Mouse (Mus musculus) embryonic facial prominence, embryonic 12.5 days (tissue): ENCODE data around the gene Atp6v0b. TPM values are rescaled to one million over a fixed set of nuclear protein-coding genes. Genes with fewer than 3 reads are reported as not detected.
A peak's percentile ranks its signal among the peaks of the same experiment; 100 is the strongest.

Source experiments
- ATAC-seq: fragments of 200-750 bp; cut with Nextera tagmentation; 2 replicates; pipeline ENCODE4 v1.8.0; 2017; ENCODE audit not compliant: insufficient number of reproducible peaks, insufficient read depth, low FRiP score, low TSS enrichment
- H3K27ac ChIP-seq: fragments of 300-500 bp; sonication (generic); 2 replicates; pipeline ENCODE4 v1.5.1; 2016; ENCODE audit warnings: mild to moderate bottlenecking
- H3K27me3 ChIP-seq: fragments of 300-500 bp; sonication (generic); 2 replicates; pipeline ENCODE4 v1.6.1; 2016; ENCODE audit warnings: mild to moderate bottlenecking, moderate library complexity
- H3K36me3 ChIP-seq: fragments of 300-500 bp; sonication (generic); 2 replicates; pipeline ENCODE4 v1.6.1; 2016; ENCODE audit warnings: mild to moderate bottlenecking
- H3K4me1 ChIP-seq: fragments of 300-500 bp; sonication (generic); 2 replicates; pipeline ENCODE4 v1.6.1; 2016
- H3K4me2 ChIP-seq: fragments of 300-500 bp; sonication (generic); replicated peaks from 2 replicates; pipeline ENCODE4 v1.6.1; 2016; ENCODE audit warnings: mild to moderate bottlenecking, moderate library complexity
- H3K4me3 ChIP-seq: fragments of 300-500 bp; sonication (generic); 2 replicates; pipeline ENCODE4 v1.5.1; 2016; ENCODE audit warnings: mild to moderate bottlenecking
- H3K9ac ChIP-seq: fragments of 300-500 bp; sonication (generic); 2 replicates; pipeline ENCODE4 v1.6.1; 2016; ENCODE audit warnings: mild to moderate bottlenecking, moderate library complexity
- H3K9me3 ChIP-seq: fragments of 300-500 bp; sonication (generic); 2 replicates; pipeline ENCODE4 v1.6.1; 2016; ENCODE audit warnings: mild to moderate bottlenecking, moderate library complexity
- WGBS: fragments of 180-500 bp; shearing (Covaris S2); methylation state at CpG from one replicate; pipeline ENCODE4 v1.1.7; 2016; 5-methylcytosine and 5-hydroxymethylcytosine counted together
- polyA plus RNA-seq: library from polyadenylated mRNA; unstranded; fragments of >200 nt; fragmentation: Nextera tagmentation; extraction: Ambion mirVana; gene quantifications from 2 replicates; pipeline ENCODE4 v1.2.1, GENCODE M21; 2016

Atp6v0b gene
- polyA plus RNA-seq, 1 experiment from 2014 or later: 181 TPM

- no peaks in the 10 kb centered on the region for H3K9me3 ChIP-seq
- peak; percentile 50 for ATAC-seq
- WGBS: under 1% methylated on average over 34 of the region's 36 CpGs
- H3K27me3 ChIP-seq: no peaks in the 10 kb centered on the region
- H3K27ac ChIP-seq: peak overlapping the region; percentile 91
- peak overlapping the region; percentile 70 for H3K4me3 ChIP-seq
- H3K4me1 ChIP-seq: peaks cover 10% of the 10 kb centered on the region
- peak overlapping the region; percentile 76 for H3K9ac ChIP-seq
- no peaks in the 10 kb centered on the region for H3K36me3 ChIP-seq
- H3K4me2 ChIP-seq: peak overlapping the region; percentile 76
These were observed 52.1 kb downstream of the Atp6v0b start for GRCm38 (mm10) chr4:117834845-117835530.

- ATAC-seq: no peak
These were observed 52.7 kb downstream of the Atp6v0b start, which contains the start of gene Slc6a9 for GRCm38 (mm10) chr4:117834457-117834844. Gene Slc6a9 (plus strand): TSS chr4:117834506.

More at GRCm38 (mm10) chr4:117834457-117834844, 52.7 kb downstream of the Atp6v0b start, which contains the start of gene Slc6a9:
- Histone ChIP-seq H3K9ac (peak within 1 kb of the TSS; percentile 76), H3K27ac (peak within 1 kb of the TSS; percentile 91), H3K4me2 (peak within 1 kb of the TSS; percentile 76), H3K36me3 (no peaks in the 10 kb centered on the region), H3K27me3 (no peaks in the 10 kb centered on the region), H3K9me3 (no peaks in the 10 kb centered on the region), H3K4me3 (peak within 1 kb of the TSS; percentile 70), H3K4me1 (peaks cover 15% of the 10 kb centered on the region)
- 24% methylated on average over 3 of the region's 3 CpGs for WGBS

Other genes with a start within 250 kb of the Atp6v0b start
- gene Dmap1, start 205.1 kb downstream of the Atp6v0b start, polyA plus RNA-seq: 81.0 and 82.6 TPM in 2 replicates
- gene Gm12845, start 162.9 kb downstream of the Atp6v0b start, polyA plus RNA-seq: not detected in 2 replicates
- not detected in 2 replicates for gene Klf17, start 121.7 kb downstream of the Atp6v0b start, polyA plus RNA-seq
- gene Slc6a9, start 52.8 kb downstream of the Atp6v0b start, polyA plus RNA-seq: 14.3 and 16.0 TPM in 2 replicates
- gene Ccdc24, start 14.8 kb downstream of the Atp6v0b start, polyA plus RNA-seq: 1.8 and 2.3 TPM in 2 replicates
- 42.8 and 43.1 TPM in 2 replicates for gene B4galt2, start 3.8 kb downstream of the Atp6v0b start, polyA plus RNA-seq
- gene Dph2, start 4.7 kb upstream of the Atp6v0b start, polyA plus RNA-seq: 21.0 and 21.7 TPM in 2 replicates
- gene Ipo13, start 27.7 kb upstream of the Atp6v0b start, polyA plus RNA-seq: 50.3 and 52.6 TPM in 2 replicates
- gene Artn, start 42.4 kb upstream of the Atp6v0b start, polyA plus RNA-seq: 2.4 and 3.4 TPM in 2 replicates
- gene St3gal3, start 247.6 kb upstream of the Atp6v0b start, polyA plus RNA-seq: 10.8 and 12.0 TPM in 2 replicates